Mouse (Mus musculus) megakaryocyte progenitor cell, adult 5-6 weeks (primary cell): ENCODE results near the gene Tbc1d8. TPM values are rescaled to one million over a fixed set of nuclear protein-coding genes. Genes with fewer than 3 reads are reported as not detected.

Experiments used
- ATAC-seq: replicated peaks from 2 replicates; pipeline ENCODE4 v1.8.0; 2016; ENCODE audit warnings: mild to moderate bottlenecking, moderate TSS enrichment, inconsistent platforms; ENCODE audit not compliant: poor library complexity
- total RNA-seq, 2 experiments: library from RNA; stranded (forward) in 1 of 2; stranded (reverse) in 1 of 2; fragments of 157-497, 149-512 nt in 1 of 2; fragments of 200-1000 nt in 1 of 2; gene quantifications; 2 replicates each; pipeline versions ENCODE4 v1.2.3 to v1.2.4; 2015 to 2017

The Tbc1d8 gene
- total RNA-seq, 2 experiments from 2014 or later: 15.9 to 27.7 TPM

DNA sequence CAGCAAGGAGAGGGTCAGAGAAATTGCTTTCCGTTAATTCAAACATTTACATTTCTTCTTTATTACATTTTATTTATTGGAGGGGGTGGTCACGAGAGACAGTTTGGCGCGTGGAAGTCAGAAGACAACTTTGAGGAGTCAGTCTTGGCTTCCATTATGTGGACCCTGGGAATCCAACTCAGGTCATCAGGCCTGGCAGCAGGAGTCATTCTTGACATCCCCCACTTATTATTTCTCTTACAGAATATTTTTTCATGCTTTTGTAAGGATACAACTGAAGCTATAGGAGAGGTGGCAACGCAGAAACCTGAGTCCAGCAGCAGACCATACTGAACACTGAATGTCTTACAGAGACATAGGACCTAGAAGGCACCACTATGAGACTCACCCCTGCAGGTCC lies 699 bp upstream of the Tbc1d8 start:
- no peak for ATAC-seq

- ATAC-seq: peak; percentile 14
Observed at GRCm38 (mm10) chr1:39478896-39479200, 293 bp upstream of the Tbc1d8 start.

GRCm38 (mm10) chr1:39477064-39477463 lies 1.5 kb downstream of the Tbc1d8 start:
- ATAC-seq: no peak

GRCm38 (mm10) chr1:39476341-39476740 lies 2.2 kb downstream of the Tbc1d8 start:
- ATAC-seq: no peak

- ATAC-seq: no peak
Observed at GRCm38 (mm10) chr1:39474516-39474915, 4.0 kb downstream of the Tbc1d8 start.

- ATAC-seq: no peak
Observed at GRCm38 (mm10) chr1:39471298-39471902, 7.2 kb downstream of the Tbc1d8 start.

DNA sequence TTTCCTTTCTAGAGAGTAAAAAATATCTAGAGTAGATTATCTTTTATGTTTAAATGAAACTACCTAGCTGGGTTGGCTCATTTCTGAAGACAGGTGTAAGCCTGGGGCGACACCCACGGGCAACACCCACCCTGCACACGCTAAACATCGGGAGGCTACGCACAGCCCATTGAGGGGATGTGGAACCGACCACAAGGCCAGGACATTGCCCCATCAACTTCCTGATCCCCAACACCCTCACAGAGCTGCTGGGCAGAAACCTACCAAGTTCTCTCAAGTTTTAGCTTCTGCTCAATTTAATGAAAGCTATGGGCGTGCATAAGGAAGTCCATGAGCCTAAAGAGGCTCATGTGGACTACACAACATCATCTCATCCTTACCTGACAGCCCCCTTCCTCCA lies 9.6 kb downstream of the Tbc1d8 start:
- ATAC-seq: peak; percentile 90

GRCm38 (mm10) chr1:39466526-39466925 lies 12.0 kb downstream of the Tbc1d8 start:
- no peak for ATAC-seq

DNA sequence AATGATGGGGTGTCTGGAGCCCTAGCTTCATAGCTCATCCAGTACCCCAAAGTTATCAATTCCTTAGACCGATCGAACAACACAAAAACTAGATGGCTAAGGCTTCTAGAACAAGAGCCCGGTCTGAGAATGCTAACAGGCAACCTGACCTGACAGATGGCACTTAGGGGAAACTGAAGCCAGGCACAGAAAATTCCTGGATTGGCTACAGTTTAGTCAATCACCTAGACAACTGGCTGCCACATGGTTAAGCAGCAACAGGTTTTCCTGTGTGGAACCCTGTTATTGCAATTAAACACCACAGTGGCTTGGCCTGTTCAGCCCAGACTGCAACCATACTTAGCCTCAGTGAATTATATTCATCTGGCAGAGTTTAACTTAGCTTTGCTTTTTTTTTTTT lies 13.8 kb downstream of the Tbc1d8 start:
- no peak for ATAC-seq

- ATAC-seq: no peak
Observed at GRCm38 (mm10) chr1:39462937-39463444, 15.6 kb downstream of the Tbc1d8 start.

DNA sequence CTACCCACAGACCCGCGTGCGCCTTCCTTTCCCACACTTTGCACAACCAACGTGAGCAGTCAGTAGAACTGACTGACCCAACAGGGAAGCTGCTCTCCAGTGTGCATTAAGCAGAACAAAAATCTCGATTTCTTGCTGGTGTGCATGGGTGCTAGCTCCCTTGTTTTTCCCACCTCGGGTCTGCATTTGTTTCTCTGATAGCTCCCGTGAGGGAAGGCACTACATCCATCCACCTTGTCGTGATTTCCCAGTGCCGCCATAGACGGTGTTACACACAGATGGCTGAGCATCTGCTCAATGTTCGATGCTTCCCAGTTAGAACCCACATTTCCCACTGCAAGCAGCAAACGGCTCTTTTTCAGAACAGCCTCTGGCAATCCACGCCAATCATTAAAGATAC lies 16.5 kb downstream of the Tbc1d8 start:
- ATAC-seq: no peak

GRCm38 (mm10) chr1:39460495-39460894 lies 18.1 kb downstream of the Tbc1d8 start:
- peak; percentile 59 for ATAC-seq

DNA sequence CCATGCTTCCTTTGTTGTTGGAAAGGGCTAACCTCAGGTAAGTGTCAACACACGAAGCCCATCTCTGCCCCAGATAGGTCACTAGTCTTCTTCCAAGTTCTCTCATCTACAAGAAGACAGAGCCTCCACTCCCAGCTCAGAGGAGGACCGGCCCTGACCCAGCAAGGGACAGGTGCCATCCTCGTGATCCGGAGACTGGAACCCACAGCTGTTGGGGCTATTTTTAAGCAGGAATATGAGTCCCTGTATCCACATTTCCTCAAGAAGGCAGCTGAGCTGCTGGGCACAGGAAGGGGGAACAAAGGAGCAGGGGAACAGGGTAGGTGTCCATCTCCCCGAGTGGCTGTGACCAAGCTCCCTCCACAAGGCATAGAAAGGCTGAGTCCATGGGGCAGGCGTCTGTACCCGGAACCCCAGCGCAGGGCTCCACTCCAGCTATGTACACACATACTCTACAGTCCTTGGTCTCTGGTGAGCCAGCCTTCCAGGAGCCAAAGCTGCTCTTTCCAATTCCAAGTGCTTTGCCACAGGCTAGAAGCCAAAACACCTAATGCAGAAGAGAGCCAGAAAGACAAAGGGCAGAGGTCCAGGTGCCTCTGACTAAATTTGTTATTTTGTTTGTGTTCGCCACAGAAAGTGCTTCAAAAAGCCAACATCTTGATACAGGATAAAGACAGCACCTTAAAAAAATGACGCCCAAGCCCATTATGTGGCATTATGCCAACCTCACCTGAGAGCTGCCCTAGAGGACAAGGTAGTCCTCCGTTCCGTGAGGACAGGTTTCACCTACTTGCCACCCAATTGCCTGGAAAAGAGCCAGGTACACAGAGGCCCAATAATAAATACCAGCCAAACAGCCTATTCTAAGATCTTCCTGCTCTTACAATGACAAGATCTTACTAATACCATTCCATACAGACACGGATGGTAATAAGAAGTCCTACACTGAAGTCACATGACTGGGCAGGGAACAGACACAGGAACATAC lies 20.4 kb downstream of the Tbc1d8 start:
- no peak for ATAC-seq

- no peak for ATAC-seq
Observed at GRCm38 (mm10) chr1:39456421-39456853, 22.1 kb downstream of the Tbc1d8 start.

GRCm38 (mm10) chr1:39455350-39456023 lies 23.1 kb downstream of the Tbc1d8 start:
- ATAC-seq: peak; percentile 45

DNA sequence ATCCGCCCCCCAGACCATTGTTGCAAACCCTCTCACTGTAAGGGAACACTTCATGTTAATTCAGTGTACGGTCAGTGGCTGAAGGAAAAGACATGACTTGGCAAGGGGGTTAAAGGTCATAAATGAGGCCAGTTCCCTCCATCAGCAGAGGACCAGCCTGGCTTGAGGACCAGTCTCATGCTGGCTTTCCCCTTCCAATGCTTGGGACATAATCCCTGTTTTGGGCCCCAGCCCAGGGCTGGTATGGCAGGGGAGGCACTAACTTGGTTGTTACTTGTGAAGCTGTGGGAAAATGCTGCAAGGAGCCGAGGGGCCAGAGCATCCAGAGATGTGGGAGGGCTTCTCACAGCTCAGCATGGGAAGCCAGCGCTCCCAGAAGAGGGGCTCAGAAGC lies 23.8 kb downstream of the Tbc1d8 start:
- ATAC-seq: no peak

- no peak for ATAC-seq
Observed at GRCm38 (mm10) chr1:39454108-39454782, 24.3 kb downstream of the Tbc1d8 start.

GRCm38 (mm10) chr1:39452203-39452602 lies 26.4 kb downstream of the Tbc1d8 start:
- no peak for ATAC-seq

- ATAC-seq: peak; percentile 35
Observed at GRCm38 (mm10) chr1:39450069-39450728, 28.4 kb downstream of the Tbc1d8 start.

DNA sequence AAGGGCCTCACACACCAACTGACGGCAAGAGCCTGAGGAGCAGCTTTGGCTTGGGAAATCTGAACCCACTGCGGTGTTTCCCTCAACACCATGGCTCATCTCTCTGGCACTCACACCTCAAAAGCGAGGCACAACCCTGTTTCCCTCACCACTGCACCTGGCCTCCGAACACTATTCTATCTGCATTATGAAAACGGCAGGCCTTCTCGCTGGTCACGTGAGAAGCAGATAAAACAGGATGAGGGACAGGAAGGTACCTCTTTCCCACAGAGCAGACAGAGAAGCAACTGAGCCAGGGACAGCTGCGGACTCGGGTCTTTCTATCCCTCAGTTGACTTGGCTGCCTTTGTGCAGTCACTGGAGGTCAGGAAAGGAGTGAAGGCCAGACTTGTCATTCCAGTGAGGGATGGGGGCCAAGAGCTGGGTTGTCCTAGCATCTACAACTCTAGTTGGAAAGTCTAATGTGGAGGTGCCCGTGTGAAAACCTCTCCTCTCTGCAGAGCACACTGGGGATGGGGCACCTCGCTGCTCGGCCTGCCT lies 29.2 kb downstream of the Tbc1d8 start:
- ATAC-seq: no peak
